Mouse (Mus musculus) right cerebral cortex, postnatal 14 days (tissue): Measurements from ENCODE around the gene Olfr224.
"Not testable (repeated sequence)": the region's sequence is repeated elsewhere in the genome, so short reads cannot be mapped to it uniquely, and the experiment has no call there.

ENCODE experiments used
- DNase-seq: peaks from one replicate; pipeline ENCODE4 v3.0.0; 2022

Gene Olfr224

GRCm38 (mm10) chr11:58570405-58570804, at the start of gene Olfr224:
Gene Olfr224, minus strand, starts transcription at chr11:58570553.
- DNase-seq = no peak

DNA sequence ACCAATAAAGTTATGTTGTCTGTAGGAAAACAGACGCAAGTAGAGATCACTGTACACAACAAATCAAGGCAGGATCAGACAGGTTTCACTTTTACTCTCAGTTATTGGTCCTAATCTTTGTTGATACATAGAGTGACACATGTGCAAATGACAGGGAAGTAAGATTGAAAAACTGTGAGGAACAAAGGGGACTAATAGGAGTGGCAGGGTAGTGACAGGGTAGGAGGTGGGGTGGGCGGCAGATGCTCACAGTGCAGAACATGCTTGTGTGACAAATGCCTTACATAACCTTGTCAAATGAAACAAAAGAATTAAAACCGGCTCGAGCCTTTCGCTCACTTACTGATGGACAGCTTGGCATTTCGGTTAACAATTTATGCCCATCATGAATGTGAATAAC, 48.4 kb upstream of the Olfr224 start:
- DNase-seq = no peak

DNA sequence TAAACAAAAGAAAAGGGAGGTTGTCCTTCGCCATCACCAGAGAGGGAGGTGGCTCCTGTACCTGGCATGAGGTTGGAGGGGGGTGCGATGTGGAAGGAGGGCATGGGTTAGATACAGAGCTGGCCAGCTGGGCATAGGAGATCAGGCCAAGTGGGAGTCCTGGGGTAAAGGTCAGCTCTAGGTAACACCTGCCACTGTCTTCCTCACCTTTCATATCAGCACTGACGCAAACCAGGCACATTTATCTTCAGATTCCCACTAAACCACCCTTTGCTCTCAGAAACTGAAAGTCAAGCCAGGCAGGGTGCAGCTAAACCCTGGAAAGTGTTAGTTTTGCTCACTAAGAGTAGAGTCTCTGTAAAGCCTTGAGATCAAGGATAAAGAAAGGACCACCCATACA, 48.0 kb upstream of the Olfr224 start:
- no peak for DNase-seq

GRCm38 (mm10) chr11:58615975-58616374, 45.6 kb upstream of the Olfr224 start, which contains the start of gene 2210407C18Rik:
Gene 2210407C18Rik, minus strand, starts transcription at chr11:58616075.
- DNase-seq = no peak

- DNase-seq = no peak
Observed at GRCm38 (mm10) chr11:58614526-58614925, 44.2 kb upstream of the Olfr224 start.

DNA sequence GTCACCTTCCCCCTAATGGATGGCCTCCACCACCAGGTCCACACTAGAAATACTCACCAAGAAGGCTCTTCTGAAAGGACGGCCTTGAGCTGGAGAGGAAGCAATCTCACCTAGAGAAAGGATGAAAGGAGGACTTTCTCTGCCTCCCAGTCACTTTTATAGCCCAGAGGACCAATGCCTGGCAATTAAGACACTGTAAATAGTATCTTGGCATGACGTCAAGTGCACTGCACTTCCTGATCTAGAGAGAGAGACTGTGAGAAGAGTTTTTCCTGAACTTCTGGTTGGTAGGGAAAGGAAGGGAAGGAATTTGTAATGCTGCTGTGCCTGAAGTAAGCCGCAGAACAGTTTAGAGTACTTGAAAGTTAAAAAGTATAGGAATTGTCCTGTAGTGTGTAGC, 43.0 kb upstream of the Olfr224 start:
- DNase-seq = no peak

- DNase-seq = no peak
Observed at GRCm38 (mm10) chr11:58607030-58607429, 36.7 kb upstream of the Olfr224 start.

DNA sequence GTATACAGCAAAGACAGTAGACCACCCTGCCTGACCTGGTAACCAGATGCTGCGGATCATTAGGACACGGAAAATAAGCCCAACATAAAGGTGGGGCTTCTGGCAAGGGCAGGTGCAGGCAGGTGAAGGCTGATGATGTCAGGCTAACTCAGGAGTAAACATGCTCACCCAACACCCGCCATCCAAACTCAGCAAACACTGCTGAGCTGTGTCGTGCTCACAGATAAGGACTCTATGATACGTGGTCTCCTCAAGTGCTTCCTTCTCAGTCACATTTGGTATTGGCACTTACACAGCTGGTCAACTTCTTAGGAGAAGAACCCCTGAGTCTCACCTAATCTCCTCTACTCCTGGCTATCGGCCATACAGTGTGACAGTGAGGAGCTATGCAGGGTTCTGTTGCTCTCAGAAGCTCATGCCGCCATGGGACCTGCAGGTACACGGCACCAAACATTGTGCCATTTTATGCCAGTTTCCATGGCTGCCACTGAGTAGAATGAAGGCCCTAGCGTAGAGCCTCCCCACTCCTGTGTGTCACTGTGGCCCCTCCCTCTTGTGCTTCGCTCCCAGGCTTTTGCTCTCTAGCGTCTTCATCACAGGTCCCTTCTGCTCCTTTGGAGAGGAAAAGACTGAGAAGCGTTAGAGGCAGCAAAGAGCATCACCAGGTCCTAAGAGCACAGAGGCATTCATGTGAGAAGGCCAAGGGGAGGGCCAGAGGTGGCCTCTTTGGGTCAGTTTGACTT, 36.0 kb upstream of the Olfr224 start:
- no peak for DNase-seq

GRCm38 (mm10) chr11:58605228-58605627, 34.9 kb upstream of the Olfr224 start:
- DNase-seq = no peak

DNA sequence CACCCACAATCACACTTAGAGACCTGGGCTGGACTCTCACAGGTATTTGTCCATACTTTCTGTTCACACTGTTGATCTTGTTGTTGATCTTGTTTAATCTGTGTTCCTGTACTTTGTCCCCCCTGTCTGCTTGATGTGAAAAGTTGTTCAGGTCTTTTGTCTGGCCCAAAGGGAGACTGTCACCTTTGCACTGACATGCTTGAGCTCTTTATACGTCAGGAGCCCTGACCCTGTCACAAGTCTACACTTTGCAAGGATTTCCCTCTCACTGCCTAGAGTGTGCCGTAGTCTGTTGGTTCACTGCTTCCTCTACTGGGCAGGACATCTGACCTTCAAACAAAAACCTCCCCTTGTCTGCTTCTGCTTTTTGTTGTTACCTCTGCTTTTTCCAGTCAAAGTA, 34.3 kb upstream of the Olfr224 start:
- DNase-seq = no peak

- no peak for DNase-seq
Observed at GRCm38 (mm10) chr11:58602800-58603560, 32.6 kb upstream of the Olfr224 start.

GRCm38 (mm10) chr11:58602062-58602461, 31.7 kb upstream of the Olfr224 start:
- DNase-seq = no peak

- no peak for DNase-seq
Observed at GRCm38 (mm10) chr11:58597837-58598236, 27.5 kb upstream of the Olfr224 start.

DNA sequence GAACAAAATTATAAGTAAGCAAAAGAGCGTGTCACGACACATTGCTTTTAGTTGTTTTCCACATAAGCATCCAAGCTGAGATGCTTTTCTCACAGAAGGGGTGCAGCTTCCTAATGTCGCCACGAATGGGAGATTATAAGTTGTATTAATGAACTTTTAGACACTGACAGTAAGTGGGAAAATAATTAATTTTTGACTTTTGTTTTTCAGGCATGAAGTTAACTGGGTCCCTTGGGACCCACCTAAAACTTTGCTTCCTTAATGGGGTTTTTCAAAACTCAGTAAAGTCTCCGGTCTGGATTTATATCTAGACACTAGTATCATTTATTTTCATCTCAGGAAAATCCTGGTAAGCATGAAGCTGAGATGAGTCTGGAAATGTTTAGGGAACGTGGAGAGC, 24.5 kb upstream of the Olfr224 start, which contains the start of gene Olfr324:
Gene Olfr324, plus strand, starts transcription at position 301 of the 400 bp plus-strand sequence.
- DNase-seq = no peak

DNA sequence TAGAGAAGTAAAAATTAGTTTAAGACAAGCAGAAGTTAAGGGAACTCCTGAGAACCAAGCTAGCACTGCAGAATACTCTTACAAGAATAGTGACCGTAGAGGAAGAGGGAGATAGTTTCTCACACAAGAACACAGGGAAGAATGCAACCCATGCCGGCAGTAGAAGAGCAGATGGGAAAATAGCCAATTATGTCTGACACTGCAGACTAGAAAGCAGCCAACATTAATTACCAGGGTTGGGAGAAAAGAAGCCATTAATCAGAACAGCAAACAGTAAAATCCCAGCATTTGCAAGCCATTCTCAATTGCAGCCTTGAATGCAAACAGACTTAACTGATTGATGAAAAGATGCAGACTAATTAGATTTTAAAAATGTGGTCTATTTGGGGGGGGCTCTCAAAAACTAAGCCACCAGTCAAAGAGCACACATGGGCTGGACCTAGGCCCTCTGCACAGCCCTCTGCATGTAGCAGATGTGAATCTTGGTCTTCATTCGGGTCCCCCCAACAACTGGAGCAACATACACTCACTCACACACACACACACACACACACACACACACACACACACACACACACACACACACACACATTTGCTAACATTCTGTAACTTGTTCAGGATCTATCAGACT, 18.4 kb upstream of the Olfr224 start:
- DNase-seq = no peak

GRCm38 (mm10) chr11:58587898-58588348, 17.6 kb upstream of the Olfr224 start:
- DNase-seq = peak; percentile 25

GRCm38 (mm10) chr11:58578636-58579035, 8.3 kb upstream of the Olfr224 start:
- DNase-seq = no peak

- DNase-seq = no peak
Observed at GRCm38 (mm10) chr11:58577430-58577829, 7.1 kb upstream of the Olfr224 start, which contains the start of gene Olfr325. Gene Olfr325, plus strand, starts transcription at chr11:58577730.

GRCm38 (mm10) chr11:58555536-58555935, 14.8 kb downstream of the Olfr224 start, which contains the start of gene Olfr328:
Gene Olfr328, minus strand, starts transcription at chr11:58555636.
- DNase-seq = no peak

GRCm38 (mm10) chr11:58546322-58546721, 24.0 kb downstream of the Olfr224 start, which contains the start of gene Olfr329-ps:
Gene Olfr329-ps, minus strand, starts transcription at chr11:58546422.
- no peak for DNase-seq

DNA sequence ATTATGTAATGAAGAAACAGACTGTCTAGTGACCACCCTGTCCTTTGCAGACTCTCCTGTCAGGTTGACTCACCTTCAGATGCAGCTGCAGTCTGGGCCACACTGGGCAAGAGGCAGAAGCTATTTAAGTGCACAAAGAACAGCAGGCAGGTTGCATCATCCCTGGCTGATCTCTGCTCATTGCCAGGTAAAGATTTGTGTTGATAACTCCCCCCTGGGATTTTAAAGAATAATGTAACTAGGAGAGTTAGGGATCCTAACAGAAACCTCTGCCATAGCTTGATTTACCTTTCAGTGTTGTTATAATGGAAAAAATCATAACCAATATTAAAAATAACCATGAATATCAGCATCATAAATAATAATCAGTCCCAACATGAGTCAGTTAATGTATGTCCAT, 35.6 kb downstream of the Olfr224 start, which contains the start of gene Olfr330:
Gene Olfr330, minus strand, starts transcription at position 101 of the 400 bp plus-strand sequence.
- DNase-seq = not testable (repeated sequence)

- not testable (repeated sequence) for DNase-seq
Observed at GRCm38 (mm10) chr11:58519756-58520155, 50.6 kb downstream of the Olfr224 start.

DNA sequence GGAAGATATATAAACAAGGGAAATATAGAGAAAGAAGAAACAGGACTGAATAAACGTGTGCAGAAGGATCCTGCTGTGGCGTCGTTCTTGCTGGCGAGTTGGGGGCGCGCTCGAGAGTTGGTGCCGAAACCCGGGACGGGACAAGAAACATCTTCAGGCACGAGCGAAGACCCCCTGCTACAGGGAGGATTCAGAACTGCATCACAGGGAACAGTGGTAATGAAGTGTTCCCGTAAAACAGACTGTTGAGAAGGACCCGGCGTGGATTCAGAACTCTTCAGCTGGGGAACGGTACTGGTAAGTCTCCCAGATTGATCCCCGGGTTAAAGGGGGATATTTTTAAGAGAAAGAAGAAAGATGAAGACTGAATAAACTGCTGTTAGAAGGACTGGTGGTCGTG, 51.4 kb downstream of the Olfr224 start:
- DNase-seq = peak; percentile 69
